Comparison of ENCODE assay signal across 19 mouse cellular contexts in genomic region chr1:120776906-120777305, GRCm38 (mm10).
"Had no signal": no experiment of that assay in that cellular context is flagged by ENCODE, and none has a peak within 500 bp of the region (broad histone marks: within the 10 kb centered on the region; RNA-seq: fewer than 3 reads in every experiment).

No protein-coding gene starts in this region.

- H3K9ac ChIP-seq: liver, embryonic 12.5 days; liver, embryonic 14.5 days; midbrain, embryonic 12.5 days; neural tube, embryonic 13.5 days; neural tube, embryonic 15.5 days had no signal

- H3K4me2 ChIP-seq: liver, embryonic 12.5 days; midbrain, embryonic 12.5 days; neural tube, embryonic 13.5 days; neural tube, embryonic 15.5 days had no signal

- H3K27me3 ChIP-seq: liver, embryonic 12.5 days; megakaryocyte, embryonic 14.5 days; midbrain, embryonic 12.5 days; neural tube, embryonic 13.5 days; neural tube, embryonic 15.5 days had no signal

- ATAC-seq: liver, embryonic 12.5 days; midbrain, embryonic 16.5 days had no signal

- DNase-seq: lung, adult 2 months; midbrain, embryonic 14.5 days; retina, postnatal 1 day; right cerebral cortex, adult 18-20 months; right cerebral cortex, postnatal 25 days; right cerebral cortex, postnatal 4 days; spleen, adult 18-20 months; thymus, adult 18-20 months; thymus, postnatal 14 days; thymus, postnatal 36 days had no signal

- H3K27ac ChIP-seq: liver, embryonic 12.5 days; liver, embryonic 14.5 days; macrophage; midbrain, embryonic 12.5 days; neural tube, embryonic 13.5 days; neural tube, embryonic 15.5 days had no signal

- H3K9me3 ChIP-seq: liver, embryonic 12.5 days; midbrain, embryonic 12.5 days; neural tube, embryonic 13.5 days; neural tube, embryonic 15.5 days had no signal

- H3K4me1 ChIP-seq: liver, embryonic 12.5 days; megakaryocyte, embryonic 14.5 days; midbrain, embryonic 12.5 days; neural tube, embryonic 13.5 days; neural tube, embryonic 15.5 days had no signal

- H3K4me3 ChIP-seq: liver, embryonic 12.5 days; megakaryocyte, embryonic 14.5 days; midbrain, embryonic 12.5 days; myocyte; neural tube, embryonic 13.5 days; neural tube, embryonic 15.5 days had no signal

- H3K36me3 ChIP-seq: liver, embryonic 12.5 days; midbrain, embryonic 12.5 days; neural tube, embryonic 13.5 days; neural tube, embryonic 15.5 days had no signal
